Mouse (Mus musculus) CH12.LX (cell line): ENCODE data around the gene Adad2.

ENCODE experiments used
- CHD1 ChIP-seq: IDR thresholded peaks from 2 replicates; pipeline ENCODE4 v1.6.1; 2012; ENCODE audit warnings: low read depth, low read length, improper control_type of control experiment, inconsistent platforms
- CTCF ChIP-seq, 2 experiments: IDR thresholded peaks in 1 of 2; conservative IDR thresholded peaks in 1 of 2; 2 replicates each; pipeline ENCODE4 v1.5.1; 2011 to 2012; ENCODE audit warnings: low read depth in 2 of 2, low read length in 2 of 2, improper control_type of control experiment in 1 of 2, inconsistent platforms in 1 of 2, mild to moderate bottlenecking in 1 of 2, moderate library complexity in 1 of 2
- E2F4 ChIP-seq: IDR thresholded peaks from 2 replicates; pipeline ENCODE4 v1.6.1; 2011; ENCODE audit warnings: low read depth, low read length, improper control_type of control experiment; ENCODE audit not compliant: insufficient replicate concordance
- POLR2AphosphoS2 ChIP-seq: IDR thresholded peaks from 2 replicates; pipeline ENCODE4 v1.6.1; 2011; ENCODE audit warnings: low read depth, low read length, improper control_type of control experiment
- SIN3A ChIP-seq: IDR thresholded peaks from 2 replicates; pipeline ENCODE4 v1.6.1; 2012; ENCODE audit warnings: low read length, improper control_type of control experiment, inconsistent platforms
- UBTF ChIP-seq: IDR thresholded peaks from 2 replicates; pipeline ENCODE4 v1.6.1; 2012; ENCODE audit warnings: low read depth, mild to moderate bottlenecking, inconsistent platforms, low read length, improper control_type of control experiment, moderate library complexity

DNA sequence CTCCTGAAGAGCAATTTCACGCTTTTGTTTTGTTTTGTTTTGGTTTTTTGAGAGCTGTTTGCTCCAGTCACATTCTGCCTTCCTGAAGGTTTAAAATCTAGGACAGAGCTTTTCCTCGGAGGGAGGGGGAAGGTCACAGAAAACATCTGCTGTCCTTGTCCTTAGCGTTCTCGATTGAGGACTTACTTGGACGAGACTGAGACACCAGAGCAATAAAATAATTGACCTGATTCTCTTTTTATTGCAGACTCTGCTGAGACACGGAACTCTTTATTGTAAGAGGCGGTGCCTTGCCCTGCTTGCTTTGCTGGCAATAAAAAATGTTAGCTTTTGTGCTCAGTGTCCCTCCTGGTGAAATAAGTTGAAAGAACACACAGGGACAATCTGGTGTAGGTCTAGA is 27.3 kb downstream of the Adad2 start:
- no peak for TF ChIP-seq UBTF
- TF ChIP-seq POLR2AphosphoS2 = no peak
- TF ChIP-seq CHD1 = no peak
- TF ChIP-seq SIN3A = no peak
- no peak for TF ChIP-seq CTCF (conservative IDR thresholded peaks at IDR 0.05 in 1 of 2, IDR thresholded peaks at IDR 0.05 in 1 of 2; ENCODE audit: low read depth in 2 of 2, low read length in 2 of 2)
- no peak for TF ChIP-seq E2F4
